Mouse (Mus musculus) stomach, postnatal 0 days (tissue): ENCODE measurements at regions not wholly inside any gene's neighbourhood (a gene's known extent, or its start where the extent isn't known, plus 50 kb on each side); places are given as distances from the start of the nearest gene placed in this dataset.
"Not testable (repeated sequence)": the region's sequence is repeated elsewhere in the genome, so short reads cannot be mapped to it uniquely, and the experiment has no call there.

Experiments used
- ATAC-seq: fragments of 200-750 bp; cut with Nextera tagmentation; 2 replicates; pipeline ENCODE4 v1.8.0; 2017; ENCODE audit not compliant: low FRiP score, low TSS enrichment
- DNase-seq: peaks from one replicate; pipeline ENCODE4 v3.0.0-alpha.2; 2016; ENCODE audit warnings: low spot score
- H3K27ac ChIP-seq: fragments of 300-500 bp; sonication (generic); replicated peaks from 2 replicates; pipeline ENCODE4 v1.5.1; 2014; ENCODE audit warnings: mild to moderate bottlenecking, control low read depth
- H3K27me3 ChIP-seq: fragments of 300-500 bp; sonication (generic); 2 replicates; pipeline ENCODE4 v1.6.1; 2014; ENCODE audit warnings: low read length; ENCODE audit not compliant: control insufficient read depth, insufficient read depth
- H3K36me3 ChIP-seq: fragments of 300-500 bp; sonication (generic); 2 replicates; pipeline ENCODE4 v1.6.1; 2014; ENCODE audit warnings: low read length, mixed read lengths; ENCODE audit not compliant: control insufficient read depth, insufficient read depth
- H3K4me1 ChIP-seq: fragments of 300-500 bp; sonication (generic); replicated peaks from 2 replicates; pipeline ENCODE4 v1.6.1; 2014; ENCODE audit warnings: antibody characterized with exemption; ENCODE audit not compliant: control insufficient read depth, insufficient read depth
- H3K4me2 ChIP-seq: fragments of 300-500 bp; sonication (generic); replicated peaks from 2 replicates; pipeline ENCODE4 v1.6.1; 2014; ENCODE audit warnings: low read depth, mild to moderate bottlenecking, control low read depth, moderate library complexity
- H3K4me3 ChIP-seq: fragments of 300-500 bp; sonication (generic); 2 replicates; pipeline ENCODE4 v1.5.1; 2014; ENCODE audit warnings: low read depth, low read length, control low read depth
- H3K9ac ChIP-seq: fragments of 300-500 bp; sonication (generic); 2 replicates; pipeline ENCODE4 v1.6.1; 2014; ENCODE audit warnings: mild to moderate bottlenecking, low read length, control low read depth, mixed read lengths
- H3K9me3 ChIP-seq: fragments of 300-500 bp; sonication (generic); 2 replicates; pipeline ENCODE4 v1.6.1; 2016; ENCODE audit warnings: low read length; ENCODE audit not compliant: control insufficient read depth
- CTCF ChIP-seq: IDR thresholded peaks from 2 replicates; pipeline ENCODE4 v1.5.1; 2016; ENCODE audit warnings: antibody characterized with exemption, low read depth, mild to moderate bottlenecking, moderate library complexity
- EP300 ChIP-seq: optimal IDR thresholded peaks from 2 replicates; pipeline ENCODE3; 2016; ENCODE audit warnings: antibody characterized with exemption
- WGBS: fragments of 180-500 bp; shearing (Covaris S2); extraction: QIAGEN DNeasy Blood & Tissue Kit; methylation state at CpG from one replicate; pipeline ENCODE4 v1.1.7; 2014; 5-methylcytosine and 5-hydroxymethylcytosine counted together

DNA sequence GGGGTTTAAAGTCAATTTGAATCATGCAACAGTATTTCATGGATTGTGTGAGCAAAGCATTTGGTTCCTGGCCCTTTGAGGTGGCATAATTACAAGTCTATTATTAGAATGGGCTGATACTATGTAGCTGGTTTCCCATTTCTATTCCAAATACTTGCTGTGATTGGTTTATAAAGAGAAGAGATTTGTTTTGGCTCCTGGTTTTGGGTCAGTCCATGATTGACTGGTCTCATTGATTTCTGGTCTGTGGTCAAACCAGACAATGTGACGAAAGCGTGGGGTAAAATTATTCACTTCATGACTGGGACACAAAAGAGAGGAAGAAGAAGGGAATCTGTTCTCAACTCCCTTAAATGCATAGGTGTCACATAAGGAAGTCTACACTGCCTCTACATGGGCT, 147.0 kb upstream of the Dlgap1 start:
- ATAC-seq = no peak
- no peak overlapping the region for H3K27ac ChIP-seq
- H3K9me3 ChIP-seq = no peaks in the 10 kb centered on the region
- no peak for DNase-seq
- H3K4me3 ChIP-seq = no peak overlapping the region
- H3K4me2 ChIP-seq = no peak overlapping the region
- WGBS = 78% methylated on average over 2 of the region's 2 CpGs
- H3K9ac ChIP-seq = no peak overlapping the region
- no peak for TF ChIP-seq EP300
- no peaks in the 10 kb centered on the region for H3K4me1 ChIP-seq
- no peaks in the 10 kb centered on the region for H3K27me3 ChIP-seq
- no peaks in the 10 kb centered on the region for H3K36me3 ChIP-seq

DNA sequence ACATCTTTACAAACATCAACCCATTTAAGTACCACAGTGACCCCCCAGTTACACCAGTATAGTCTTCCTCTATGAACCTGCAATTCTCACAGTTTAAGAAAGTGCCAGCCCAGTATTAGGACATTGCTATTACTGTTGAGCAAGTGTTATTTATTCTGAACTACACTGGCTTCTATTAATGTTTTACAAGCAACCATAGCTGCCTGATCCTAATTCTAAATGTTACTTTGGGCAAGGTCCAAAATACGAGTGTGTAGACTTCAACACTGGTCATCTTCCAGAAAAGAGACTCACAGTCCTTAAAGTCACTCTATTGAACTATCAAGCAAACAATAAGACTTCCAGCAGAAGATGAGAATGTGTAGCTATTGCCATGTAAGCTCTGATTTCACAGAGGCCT, 146.0 kb upstream of the Dlgap1 start:
- no peaks in the 10 kb centered on the region for H3K9me3 ChIP-seq
- WGBS = 69% methylated on average over 1 of the region's 1 CpGs
- no peak overlapping the region for H3K9ac ChIP-seq
- no peaks in the 10 kb centered on the region for H3K27me3 ChIP-seq
- TF ChIP-seq CTCF (no peak), EP300 (no peak)
- ATAC-seq (no peak), DNase-seq (no peak)
- no peaks in the 10 kb centered on the region for H3K36me3 ChIP-seq
- no peak overlapping the region for H3K4me3 ChIP-seq
- no peak overlapping the region for H3K4me2 ChIP-seq
- no peak overlapping the region for H3K27ac ChIP-seq
- H3K4me1 ChIP-seq = no peaks in the 10 kb centered on the region

DNA sequence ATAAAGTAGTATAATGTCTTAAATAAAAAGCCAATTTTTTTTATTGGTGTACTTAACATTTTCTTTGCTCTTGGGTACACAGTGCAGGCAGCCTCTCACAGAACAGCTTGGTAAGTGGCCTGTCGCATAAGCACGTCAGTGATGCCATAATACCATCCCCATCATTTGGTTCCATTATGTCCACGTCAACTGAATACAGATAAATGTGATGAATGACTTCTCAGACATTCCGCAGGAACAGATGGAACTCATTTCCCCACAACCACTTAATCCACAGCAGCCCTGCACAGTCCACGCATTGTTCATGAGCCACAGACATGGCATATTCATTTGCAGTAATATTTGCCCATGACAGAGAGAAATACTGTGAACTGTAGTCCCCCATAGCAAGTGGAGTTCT, 127.6 kb upstream of the Dlgap1 start:
- ATAC-seq (no peak), DNase-seq (no peak)
- H3K4me3 ChIP-seq = no peak overlapping the region
- H3K4me1 ChIP-seq = no peaks in the 10 kb centered on the region
- H3K27me3 ChIP-seq = no peaks in the 10 kb centered on the region
- H3K9me3 ChIP-seq = no peaks in the 10 kb centered on the region
- H3K27ac ChIP-seq = no peak overlapping the region
- no peaks in the 10 kb centered on the region for H3K36me3 ChIP-seq
- H3K9ac ChIP-seq = no peak overlapping the region
- no peak for TF ChIP-seq CTCF
- TF ChIP-seq EP300 = no peak
- WGBS = 56% methylated on average over 5 of the region's 5 CpGs
- no peak overlapping the region for H3K4me2 ChIP-seq

DNA sequence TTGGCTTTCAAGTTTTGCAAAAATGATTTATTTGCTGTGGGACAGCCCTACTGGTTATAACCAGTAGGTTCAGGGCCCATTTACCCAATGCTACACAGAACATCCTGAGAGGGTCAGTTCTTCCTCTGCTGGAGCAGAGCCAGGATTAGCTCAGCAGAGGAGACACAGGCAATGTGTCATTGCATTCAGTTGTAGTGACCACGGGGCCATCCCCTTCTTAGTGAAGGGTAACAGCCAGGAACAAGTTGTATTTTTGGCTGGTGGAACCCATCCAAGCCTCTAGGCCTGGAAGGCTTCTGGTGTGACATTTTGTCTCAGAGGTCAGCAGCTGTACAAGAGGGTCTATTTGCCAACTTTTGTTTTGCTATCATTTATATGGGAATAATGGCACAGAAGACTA, 120.6 kb upstream of the Dlgap1 start:
- H3K4me3 ChIP-seq = no peak overlapping the region
- TF ChIP-seq CTCF (no peak), EP300 (no peak)
- ATAC-seq (no peak), DNase-seq (no peak)
- no peak overlapping the region for H3K9ac ChIP-seq
- no peak overlapping the region for H3K27ac ChIP-seq
- no peak overlapping the region for H3K4me2 ChIP-seq
- WGBS = 44% methylated on average over 1 of the region's 1 CpGs
- H3K36me3 ChIP-seq = no peaks in the 10 kb centered on the region
- no peaks in the 10 kb centered on the region for H3K4me1 ChIP-seq
- H3K27me3 ChIP-seq = no peaks in the 10 kb centered on the region
- H3K9me3 ChIP-seq = no peaks in the 10 kb centered on the region

DNA sequence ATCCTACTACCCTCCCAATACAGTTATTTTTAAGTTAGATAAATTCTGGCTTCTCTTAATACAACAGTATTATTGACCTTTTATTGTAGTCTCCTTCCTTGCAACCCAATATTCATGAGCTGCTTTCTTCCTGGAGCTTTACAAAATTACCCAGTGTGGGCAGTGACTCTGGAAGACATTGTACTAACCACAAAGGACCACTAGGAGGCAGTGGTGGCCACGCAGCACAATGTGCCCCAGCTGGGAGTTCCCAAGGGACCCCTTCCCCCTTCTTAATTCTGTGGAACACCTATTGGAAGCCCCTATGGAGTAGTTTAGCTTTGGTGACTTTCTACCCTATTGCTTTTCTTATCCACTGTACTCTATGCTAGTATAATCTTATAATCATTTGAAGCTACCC, 118.8 kb upstream of the Dlgap1 start:
- DNase-seq (no peak), ATAC-seq (no peak)
- Histone ChIP-seq H3K27ac (no peak overlapping the region), H3K4me2 (no peak overlapping the region), H3K9ac (no peak overlapping the region), H3K9me3 (no peaks in the 10 kb centered on the region), H3K36me3 (no peaks in the 10 kb centered on the region), H3K4me1 (no peaks in the 10 kb centered on the region), H3K4me3 (no peak overlapping the region), H3K27me3 (no peaks in the 10 kb centered on the region)
- no peak for TF ChIP-seq EP300
- TF ChIP-seq CTCF = no peak; the same call in 1 of the 2 replicates
- WGBS = 14% methylated on average over 1 of the region's 1 CpGs

DNA sequence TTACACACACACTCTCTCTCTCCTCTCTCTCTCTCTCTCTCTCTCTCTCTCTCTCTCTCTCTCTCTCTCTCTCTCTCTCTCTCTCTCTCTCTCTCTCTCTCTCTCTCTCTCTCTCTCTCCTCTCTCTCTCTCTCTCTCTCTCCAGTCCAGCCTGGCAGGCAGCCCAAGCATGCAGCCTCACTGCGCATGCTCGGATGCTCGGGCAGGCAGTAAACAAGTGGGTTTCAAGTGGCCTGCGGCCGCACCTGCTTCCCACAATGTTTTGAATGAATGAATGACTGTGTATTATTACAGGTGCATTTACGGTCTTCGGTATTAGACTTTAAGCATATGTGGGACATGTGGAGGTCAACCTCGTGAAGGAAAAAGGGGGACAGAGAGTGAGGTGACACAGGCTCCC, 88.9 kb upstream of the Dlgap1 start:
- H3K27me3 ChIP-seq, H3K9ac ChIP-seq, H3K36me3 ChIP-seq, H3K4me3 ChIP-seq, H3K27ac ChIP-seq, ATAC-seq, H3K9me3 ChIP-seq, DNase-seq, H3K4me2 ChIP-seq, H3K4me1 ChIP-seq: not testable (repeated sequence)
- WGBS = 87% methylated on average over 8 of the region's 8 CpGs
